Mouse (Mus musculus): ENCODE measurements around the gene Scd3. TPM values are rescaled to one million over a fixed set of nuclear protein-coding genes. Genes with fewer than 3 reads are reported as not detected.
"Not testable (repeated sequence)": the region's sequence is repeated elsewhere in the genome, so short reads cannot be mapped to it uniquely, and the experiment has no call there.

The Scd3 gene
- polyA plus RNA-seq, 1 experiment = 0.13 TPM

DNA sequence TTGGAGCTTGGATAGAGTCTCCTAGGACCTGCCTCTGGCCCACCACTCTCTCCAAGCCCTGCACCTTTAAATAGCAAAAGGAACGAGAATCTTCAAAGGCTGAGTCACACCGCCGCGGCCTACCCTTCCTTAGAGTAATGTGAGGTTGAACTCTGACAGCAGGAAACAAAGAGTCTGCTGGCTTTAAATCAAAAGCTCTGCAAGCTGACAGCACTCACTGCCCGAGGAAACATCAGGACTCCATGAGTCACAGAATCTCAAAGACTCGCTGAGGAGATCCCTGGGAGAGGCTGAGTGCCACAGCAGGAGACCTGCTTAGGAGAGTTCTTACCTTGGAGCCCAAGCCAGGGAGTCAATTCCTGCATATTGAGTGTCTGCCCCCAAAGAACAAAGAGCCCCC lies 77.7 kb downstream of the Scd3 start:
- Histone ChIP-seq H3K4me1 (ENCODE audit: control insufficient read depth, insufficient read depth, low read length) (peaks cover 13% of the 10 kb centered on the region; the same call in 1 of the 2 replicates), H3K27ac (ENCODE audit: insufficient read depth, low read depth, low read length) (peak overlapping the region; percentile 51; the same call in 1 of the 2 replicates)

DNA sequence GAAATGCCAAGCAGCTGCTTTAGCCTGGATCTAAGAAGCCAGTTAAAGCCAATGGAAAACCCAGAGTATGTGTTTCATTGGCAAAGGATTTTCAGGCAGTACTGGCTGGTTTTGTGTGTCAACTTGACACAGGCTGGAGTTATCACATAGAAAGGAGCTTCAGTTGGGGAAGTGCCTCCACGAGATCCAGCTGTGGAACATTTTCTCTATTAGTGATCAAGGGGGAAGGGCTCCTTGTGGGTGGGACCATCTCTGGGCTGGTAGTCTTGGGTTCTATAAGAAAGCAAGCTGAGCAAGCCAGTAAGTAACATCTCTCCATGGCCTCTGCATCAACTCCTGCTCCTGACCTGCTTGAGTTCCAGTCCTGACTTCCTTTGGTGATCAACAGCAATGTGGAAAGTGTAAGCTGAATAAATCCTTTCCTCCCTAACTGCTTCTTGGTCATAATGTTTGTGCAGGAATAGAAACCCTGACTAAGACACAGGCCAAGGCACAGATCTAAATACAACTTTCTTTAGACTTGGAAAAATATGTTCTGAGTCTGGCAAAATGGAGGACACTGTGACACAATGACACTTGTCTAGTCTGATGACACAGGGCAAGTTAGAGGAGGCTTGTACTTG lies 78.9 kb downstream of the Scd3 start:
- peaks cover 13% of the 10 kb centered on the region; the same call in 1 of the 2 replicates for H3K4me1 ChIP-seq (ENCODE audit: control insufficient read depth, insufficient read depth, low read length)
- not testable (repeated sequence) for H3K27me3 ChIP-seq (replicated peaks; ENCODE audit: control insufficient read depth, insufficient read depth, low read length); H3K4me3 ChIP-seq (ENCODE audit: insufficient read depth, low read depth, low read length); H3K36me3 ChIP-seq (ENCODE audit: control insufficient read depth, insufficient read depth, low read length); H3K27ac ChIP-seq (ENCODE audit: insufficient read depth, low read depth, low read length); DNase-seq
- WGBS = 60% methylated on average over 1 of the region's 1 CpGs

More for the DNA sequence above, 77.7 kb downstream of the Scd3 start:
- 34% methylated on average over 6 of the region's 6 CpGs for WGBS
- Histone ChIP-seq H3K27me3 (replicated peaks; ENCODE audit: control insufficient read depth, insufficient read depth, low read length) (no peaks in the 10 kb centered on the region), H3K4me3 (ENCODE audit: insufficient read depth, low read depth, low read length) (no peak overlapping the region), H3K36me3 (ENCODE audit: control insufficient read depth, insufficient read depth, low read length) (no peaks in the 10 kb centered on the region)
- no peak for TF ChIP-seq CTCF (conservative IDR thresholded peaks at IDR 0.05; ENCODE audit: insufficient read depth, insufficient read length, low read depth, low read length)
- no peak for TF ChIP-seq POLR2A (IDR thresholded peaks at IDR 0.05; ENCODE audit: low read depth, low read length)
- peak; percentile 74 for DNase-seq

DNA sequence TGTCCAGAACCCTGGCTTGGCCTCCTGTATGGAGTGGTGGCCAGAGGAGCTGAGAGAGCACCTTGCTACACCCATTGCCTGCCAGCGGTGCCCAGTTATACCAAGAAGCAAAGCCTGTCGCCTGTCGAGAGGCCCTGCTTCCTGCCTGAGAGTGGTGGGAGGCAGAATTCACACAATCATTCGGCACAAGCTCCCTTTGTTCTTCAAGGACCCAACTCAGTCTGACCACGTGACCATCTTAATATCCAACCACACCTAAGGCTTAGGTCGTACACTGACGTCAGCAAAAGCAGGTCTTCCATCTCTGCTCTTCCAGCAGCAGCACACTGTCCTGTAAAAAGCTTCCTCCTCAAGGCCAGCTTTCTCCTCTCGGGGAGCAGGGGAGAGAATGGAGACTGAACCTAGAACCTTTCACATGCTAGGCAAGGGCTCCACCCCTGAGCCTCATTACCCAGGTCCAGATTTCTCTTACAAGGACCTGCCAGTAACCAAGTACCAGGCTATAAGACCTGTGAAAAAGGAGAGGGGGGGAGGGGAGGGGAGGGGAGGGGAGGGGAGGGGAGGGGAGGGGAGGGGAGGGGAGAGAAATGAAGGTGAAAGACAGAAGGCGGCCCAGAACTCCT lies 79.6 kb downstream of the Scd3 start:
- 64% methylated on average over 9 of the region's 9 CpGs for WGBS
- H3K27me3 ChIP-seq (replicated peaks; ENCODE audit: control insufficient read depth, insufficient read depth, low read length) = no peaks in the 10 kb centered on the region
- H3K4me3 ChIP-seq (ENCODE audit: insufficient read depth, low read depth, low read length) = no peak overlapping the region
- H3K4me1 ChIP-seq (ENCODE audit: control insufficient read depth, insufficient read depth, low read length) = peaks cover 13% of the 10 kb centered on the region; the same call in 1 of the 2 replicates
- no peak for DNase-seq
- H3K27ac ChIP-seq (ENCODE audit: insufficient read depth, low read depth, low read length) = peak overlapping the region; percentile 51; the same call in 1 of the 2 replicates
- H3K36me3 ChIP-seq (ENCODE audit: control insufficient read depth, insufficient read depth, low read length) = no peaks in the 10 kb centered on the region
- no peak for TF ChIP-seq CTCF (conservative IDR thresholded peaks at IDR 0.05; ENCODE audit: insufficient read depth, insufficient read length, low read depth, low read length)
- no peak for TF ChIP-seq POLR2A (IDR thresholded peaks at IDR 0.05; ENCODE audit: low read depth, low read length)

DNA sequence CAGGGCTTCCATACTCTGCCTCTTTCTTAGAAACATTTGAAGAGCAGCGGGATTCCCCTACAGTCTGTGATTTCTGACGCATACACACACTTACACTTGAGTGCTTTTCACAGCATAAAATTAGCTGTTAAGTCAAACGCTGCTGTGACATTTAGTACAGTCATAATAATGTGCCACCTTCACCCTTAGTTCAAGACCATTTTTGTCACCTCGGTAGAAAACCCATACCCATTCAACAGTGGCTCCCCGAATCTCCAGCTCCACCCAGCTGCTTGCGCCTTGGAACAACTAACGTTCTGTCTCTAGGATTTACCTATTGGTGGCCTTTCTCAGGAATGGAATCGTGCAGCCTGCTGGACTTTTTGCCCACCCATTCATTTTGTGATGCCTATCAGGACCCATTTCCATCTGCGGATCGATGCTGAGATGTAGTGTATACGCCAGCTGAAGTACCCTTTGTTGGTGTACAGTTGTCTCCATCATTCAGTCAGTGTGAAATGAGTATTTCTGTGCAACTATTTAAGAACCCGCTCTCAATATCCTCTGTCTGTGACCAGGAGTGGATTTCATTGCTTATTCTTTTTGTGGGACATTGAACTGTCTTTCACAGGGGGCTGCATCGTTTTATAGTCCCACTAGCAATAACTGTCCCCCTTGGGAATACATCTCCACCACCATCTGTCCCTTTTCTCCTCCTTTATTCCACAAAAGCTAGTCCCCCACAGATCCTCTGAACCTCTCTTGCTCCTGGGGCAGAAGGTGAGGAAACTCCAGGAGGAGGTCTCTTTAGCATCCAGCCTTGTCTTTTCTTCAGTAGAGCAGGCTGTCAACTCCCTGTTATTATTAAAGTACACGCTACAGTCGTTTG lies 80.3 kb downstream of the Scd3 start:
- H3K4me1 ChIP-seq (ENCODE audit: control insufficient read depth, insufficient read depth, low read length) = peaks cover 13% of the 10 kb centered on the region; the same call in 1 of the 2 replicates
- TF ChIP-seq POLR2A (IDR thresholded peaks at IDR 0.05; ENCODE audit: low read depth, low read length) (no peak), CTCF (conservative IDR thresholded peaks at IDR 0.05; ENCODE audit: insufficient read depth, insufficient read length, low read depth, low read length) (no peak)
- H3K36me3 ChIP-seq (ENCODE audit: control insufficient read depth, insufficient read depth, low read length) = no peaks in the 10 kb centered on the region
- peak overlapping the region; percentile 68 for H3K27ac ChIP-seq (ENCODE audit: insufficient read depth, low read depth, low read length)
- no peak overlapping the region for H3K4me3 ChIP-seq (ENCODE audit: insufficient read depth, low read depth, low read length)
- H3K27me3 ChIP-seq (replicated peaks; ENCODE audit: control insufficient read depth, insufficient read depth, low read length) = no peaks in the 10 kb centered on the region
- WGBS = 60% methylated on average over 15 of the region's 15 CpGs
- DNase-seq = no peak

DNA sequence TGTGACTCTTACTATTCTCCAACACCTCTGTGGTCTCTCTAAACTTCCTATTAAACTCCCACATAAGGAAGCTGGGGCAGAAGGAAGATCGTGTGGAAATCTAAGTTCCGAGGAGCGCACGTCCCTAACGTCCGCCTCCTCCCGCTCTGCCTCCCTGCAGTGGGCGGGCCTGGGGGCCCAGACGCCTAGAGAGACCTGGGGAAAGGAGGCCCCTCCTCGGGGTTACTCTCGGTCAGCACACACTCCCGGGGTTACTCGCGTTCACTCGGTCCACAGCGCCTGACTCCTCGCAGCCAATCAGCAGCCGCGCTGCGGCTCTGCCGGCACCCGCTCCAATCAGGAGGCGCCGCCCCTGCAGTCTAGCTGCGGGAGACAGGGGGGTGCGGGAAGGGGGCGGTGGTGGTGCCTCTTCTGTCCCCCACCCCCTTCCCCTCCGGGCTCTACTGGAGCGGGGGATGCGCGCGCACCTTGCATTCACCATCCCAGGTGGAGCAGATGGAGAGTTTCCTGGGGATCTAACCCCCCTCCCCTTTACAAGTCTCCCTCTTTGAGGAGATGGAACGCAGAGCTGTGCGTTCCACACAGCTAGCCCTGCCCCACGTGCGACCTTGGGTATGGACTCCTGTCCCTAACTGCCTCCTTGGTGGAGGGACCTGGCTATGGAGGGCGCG lies 81.1 kb downstream of the Scd3 start:
- Histone ChIP-seq H3K4me3 (ENCODE audit: insufficient read depth, low read depth, low read length) (peak overlapping the region; percentile 43), H3K27ac (ENCODE audit: insufficient read depth, low read depth, low read length) (peak overlapping the region; percentile 94), H3K27me3 (replicated peaks; ENCODE audit: control insufficient read depth, insufficient read depth, low read length) (no peaks in the 10 kb centered on the region), H3K4me1 (ENCODE audit: control insufficient read depth, insufficient read depth, low read length) (peaks cover 13% of the 10 kb centered on the region; the same call in 1 of the 2 replicates), H3K36me3 (ENCODE audit: control insufficient read depth, insufficient read depth, low read length) (no peaks in the 10 kb centered on the region)
- DNase-seq = peak; percentile 94
- under 1% methylated on average over 38 of the region's 38 CpGs for WGBS
- TF ChIP-seq CTCF (conservative IDR thresholded peaks at IDR 0.05; ENCODE audit: insufficient read depth, insufficient read length, low read depth, low read length) (no peak), POLR2A (IDR thresholded peaks at IDR 0.05; ENCODE audit: low read depth, low read length) (peak; percentile 17)

DNA sequence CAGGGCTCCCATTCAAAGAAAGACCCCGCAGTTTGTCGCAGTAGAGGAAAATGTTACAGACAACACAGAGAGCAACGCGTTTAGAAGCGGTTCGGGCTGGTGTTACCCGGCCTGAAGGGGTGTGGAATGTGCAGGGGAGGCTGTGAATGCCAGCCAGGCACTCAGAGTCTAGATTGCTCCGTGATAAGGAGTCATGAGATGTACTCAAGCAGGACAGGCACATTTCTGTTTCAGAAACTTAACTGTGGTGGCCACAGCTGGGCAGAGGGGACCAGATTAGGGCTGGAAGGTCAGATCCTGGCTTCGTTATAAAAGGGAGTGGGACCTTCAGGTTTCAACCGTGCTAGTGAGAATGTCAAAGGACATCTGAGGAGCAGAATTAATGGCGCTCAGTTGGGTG lies 81.7 kb downstream of the Scd3 start:
- Histone ChIP-seq H3K4me1 (ENCODE audit: control insufficient read depth, insufficient read depth, low read length) (peaks cover 13% of the 10 kb centered on the region; the same call in 1 of the 2 replicates), H3K27me3 (replicated peaks; ENCODE audit: control insufficient read depth, insufficient read depth, low read length) (no peaks in the 10 kb centered on the region), H3K27ac (ENCODE audit: insufficient read depth, low read depth, low read length) (peak overlapping the region; percentile 94), H3K4me3 (ENCODE audit: insufficient read depth, low read depth, low read length) (peak overlapping the region; percentile 43), H3K36me3 (ENCODE audit: control insufficient read depth, insufficient read depth, low read length) (no peaks in the 10 kb centered on the region)
- no peak for TF ChIP-seq POLR2A (IDR thresholded peaks at IDR 0.05; ENCODE audit: low read depth, low read length)
- no peak for TF ChIP-seq CTCF (conservative IDR thresholded peaks at IDR 0.05; ENCODE audit: insufficient read depth, insufficient read length, low read depth, low read length)
- DNase-seq = peak; percentile 78
- 5% methylated on average over 11 of the region's 11 CpGs for WGBS

Measured in kidney, adult 2 months (tissue).